Mouse (Mus musculus) midbrain, embryonic 15.5 days (tissue): ENCODE results near the gene Prcd. TPM values are rescaled to one million over a fixed set of nuclear protein-coding genes. Genes with fewer than 3 reads are reported as not detected.
"Not testable (repeated sequence)": the region's sequence is repeated elsewhere in the genome, so short reads cannot be mapped to it uniquely, and the experiment has no call there.

Experiments
- ATAC-seq: fragments of 200-750 bp; cut with Nextera tagmentation; replicated peaks from 2 replicates; pipeline ENCODE4 v1.8.0; 2017; ENCODE audit warnings: moderate TSS enrichment
- H3K27ac ChIP-seq: fragments of 300-500 bp; sonication (generic); 2 replicates; pipeline ENCODE4 v1.5.1; 2015; ENCODE audit warnings: mild to moderate bottlenecking, inconsistent platforms
- H3K27me3 ChIP-seq: fragments of 300-500 bp; sonication (generic); replicated peaks from 2 replicates; pipeline ENCODE4 v1.6.1; 2015; ENCODE audit warnings: inconsistent platforms
- H3K36me3 ChIP-seq: fragments of 300-500 bp; sonication (generic); replicated peaks from 2 replicates; pipeline ENCODE4 v1.6.1; 2015; ENCODE audit warnings: inconsistent platforms
- H3K4me1 ChIP-seq: fragments of 300-500 bp; sonication (generic); 2 replicates; pipeline ENCODE4 v1.6.1; 2015; ENCODE audit warnings: inconsistent platforms
- H3K4me2 ChIP-seq: fragments of 300-500 bp; sonication (generic); 2 replicates; pipeline ENCODE4 v1.6.1; 2015; ENCODE audit warnings: inconsistent platforms, mild to moderate bottlenecking, moderate library complexity
- H3K4me3 ChIP-seq: fragments of 300-500 bp; sonication (generic); 2 replicates; pipeline ENCODE4 v1.5.1; 2015; ENCODE audit warnings: mild to moderate bottlenecking, inconsistent platforms
- H3K9ac ChIP-seq: fragments of 300-500 bp; sonication (generic); 2 replicates; pipeline ENCODE4 v1.6.1; 2015; ENCODE audit warnings: mild to moderate bottlenecking, inconsistent platforms
- H3K9me3 ChIP-seq: fragments of 300-500 bp; sonication (generic); 2 replicates; pipeline ENCODE4 v1.6.1; 2016; ENCODE audit warnings: inconsistent platforms
- WGBS: fragments of 180-500 bp; shearing (Covaris S2); methylation state at CpG from one replicate; pipeline ENCODE4 v1.1.7; 2015; ENCODE audit warnings: mixed read lengths; 5-methylcytosine and 5-hydroxymethylcytosine counted together
- polyA plus RNA-seq: library from polyadenylated mRNA; unstranded; fragments of >200 nt; fragmentation: Nextera tagmentation; extraction: Ambion mirVana; gene quantifications from 2 replicates; pipeline ENCODE4 v1.2.1, GENCODE M21; 2015

The Prcd gene
- polyA plus RNA-seq: 1.5 and 3.0 TPM in 2 replicates

GRCm38 (mm10) chr11:116653234-116653633 lies at the start of gene Prcd:
Gene Prcd (plus strand): TSS chr11:116653534.
- WGBS: 7% methylated on average over 10 of the region's 10 CpGs
- peaks cover 4% of the 10 kb centered on the region; the same call in 1 of the 2 replicates for H3K27me3 ChIP-seq
- H3K4me1 ChIP-seq: peaks cover 33% of the 10 kb centered on the region

GRCm38 (mm10) chr11:116604097-116604496 lies 49.2 kb upstream of the Prcd start:
- Histone ChIP-seq H3K36me3 (no peaks in the 10 kb centered on the region), H3K27ac (no peak overlapping the region), H3K9ac (no peak overlapping the region), H3K4me2 (no peak overlapping the region), H3K4me1 (no peaks in the 10 kb centered on the region), H3K4me3 (no peak overlapping the region), H3K27me3 (no peaks in the 10 kb centered on the region), H3K9me3 (no peaks in the 10 kb centered on the region)
- ATAC-seq: no peak
- WGBS: 90% methylated on average over 12 of the region's 12 CpGs

More at GRCm38 (mm10) chr11:116653234-116653633, at the start of gene Prcd:
- Histone ChIP-seq H3K4me2 (peak within 1 kb of the TSS; percentile 93), H3K9me3 (no peaks in the 10 kb centered on the region), H3K36me3 (no peaks in the 10 kb centered on the region), H3K9ac (peak within 1 kb of the TSS; percentile 73), H3K4me3 (peak within 1 kb of the TSS; percentile 62), H3K27ac (peak within 1 kb of the TSS; percentile 4; the same call in 1 of the 2 replicates)
- no peak for ATAC-seq

GRCm38 (mm10) chr11:116607717-116608116 lies 45.6 kb upstream of the Prcd start:
- H3K4me2 ChIP-seq: no peak overlapping the region

GRCm38 (mm10) chr11:116609965-116610630 lies 43.2 kb upstream of the Prcd start:
- ATAC-seq: no peak
- H3K4me1 ChIP-seq: no peaks in the 10 kb centered on the region

More at GRCm38 (mm10) chr11:116607717-116608116, 45.6 kb upstream of the Prcd start:
- Histone ChIP-seq H3K36me3 (no peaks in the 10 kb centered on the region), H3K9me3 (no peaks in the 10 kb centered on the region), H3K4me1 (no peaks in the 10 kb centered on the region), H3K27ac (no peak overlapping the region), H3K27me3 (no peaks in the 10 kb centered on the region), H3K4me3 (no peak overlapping the region), H3K9ac (no peak overlapping the region)
- no peak for ATAC-seq
- WGBS: 94% methylated on average over 3 of the region's 3 CpGs

GRCm38 (mm10) chr11:116611168-116611567 lies 42.2 kb upstream of the Prcd start:
- not testable (repeated sequence) for H3K27me3 ChIP-seq, H3K36me3 ChIP-seq, ATAC-seq, H3K4me2 ChIP-seq, H3K9me3 ChIP-seq, H3K9ac ChIP-seq, H3K4me1 ChIP-seq, H3K27ac ChIP-seq, H3K4me3 ChIP-seq
- WGBS: 91% methylated on average over 9 of the region's 9 CpGs

More at GRCm38 (mm10) chr11:116609965-116610630, 43.2 kb upstream of the Prcd start:
- no peak overlapping the region for H3K4me2 ChIP-seq
- H3K27ac ChIP-seq: no peak overlapping the region
- 87% methylated on average over 15 of the region's 15 CpGs for WGBS
- H3K36me3 ChIP-seq: no peaks in the 10 kb centered on the region
- no peak overlapping the region for H3K4me3 ChIP-seq
- no peaks in the 10 kb centered on the region for H3K27me3 ChIP-seq
- no peaks in the 10 kb centered on the region for H3K9me3 ChIP-seq
- H3K9ac ChIP-seq: no peak overlapping the region

- Histone ChIP-seq H3K4me2 (no peak overlapping the region), H3K4me1 (no peaks in the 10 kb centered on the region), H3K9ac (no peak overlapping the region), H3K9me3 (no peaks in the 10 kb centered on the region), H3K27me3 (no peaks in the 10 kb centered on the region), H3K27ac (no peak overlapping the region), H3K36me3 (no peaks in the 10 kb centered on the region), H3K4me3 (no peak overlapping the region)
- ATAC-seq: no peak
- WGBS: 93% methylated on average over 9 of the region's 9 CpGs
Measured at GRCm38 (mm10) chr11:116611883-116612282, 41.5 kb upstream of the Prcd start.

- Histone ChIP-seq H3K4me3 (no peak overlapping the region), H3K27ac (no peak overlapping the region), H3K9me3 (no peaks in the 10 kb centered on the region), H3K36me3 (no peaks in the 10 kb centered on the region), H3K4me1 (no peaks in the 10 kb centered on the region), H3K27me3 (no peaks in the 10 kb centered on the region), H3K4me2 (no peak overlapping the region), H3K9ac (no peak overlapping the region)
- ATAC-seq: no peak
- 86% methylated on average over 1 of the region's 1 CpGs for WGBS
Measured at GRCm38 (mm10) chr11:116612554-116612953, 40.8 kb upstream of the Prcd start.

GRCm38 (mm10) chr11:116613234-116613633 lies 40.1 kb upstream of the Prcd start:
- H3K36me3 ChIP-seq: no peaks in the 10 kb centered on the region
- H3K4me1 ChIP-seq: no peaks in the 10 kb centered on the region
- no peak overlapping the region for H3K27ac ChIP-seq
- no peak overlapping the region for H3K4me3 ChIP-seq
- 92% methylated on average over 6 of the region's 6 CpGs for WGBS
- no peaks in the 10 kb centered on the region for H3K27me3 ChIP-seq
- ATAC-seq: no peak
- H3K4me2 ChIP-seq: no peak overlapping the region
- no peak overlapping the region for H3K9ac ChIP-seq
- H3K9me3 ChIP-seq: no peaks in the 10 kb centered on the region

GRCm38 (mm10) chr11:116615735-116616437 lies 37.4 kb upstream of the Prcd start:
- 55% methylated on average over 15 of the region's 15 CpGs for WGBS
- H3K4me1 ChIP-seq: no peaks in the 10 kb centered on the region; the same call in 1 of the 2 replicates
- H3K9me3 ChIP-seq: no peaks in the 10 kb centered on the region
- no peak overlapping the region for H3K4me2 ChIP-seq
- no peaks in the 10 kb centered on the region for H3K27me3 ChIP-seq
- H3K9ac ChIP-seq: no peak overlapping the region
- no peak for ATAC-seq
- no peak overlapping the region for H3K27ac ChIP-seq
- no peak overlapping the region for H3K4me3 ChIP-seq
- H3K36me3 ChIP-seq: no peaks in the 10 kb centered on the region

- no peaks in the 10 kb centered on the region for H3K9me3 ChIP-seq
- no peak overlapping the region for H3K4me2 ChIP-seq
- H3K27ac ChIP-seq: no peak overlapping the region
- H3K27me3 ChIP-seq: no peaks in the 10 kb centered on the region
- H3K4me1 ChIP-seq: no peaks in the 10 kb centered on the region; the same call in 1 of the 2 replicates
- no peaks in the 10 kb centered on the region for H3K36me3 ChIP-seq
- H3K4me3 ChIP-seq: no peak overlapping the region
- no peak overlapping the region for H3K9ac ChIP-seq
- 78% methylated on average over 10 of the region's 10 CpGs for WGBS
- no peak for ATAC-seq
Measured at GRCm38 (mm10) chr11:116616438-116617118, 36.8 kb upstream of the Prcd start.

GRCm38 (mm10) chr11:116617641-116618040 lies 35.7 kb upstream of the Prcd start:
- Histone ChIP-seq H3K4me2 (no peak overlapping the region), H3K27ac (no peak overlapping the region), H3K9ac (no peak overlapping the region), H3K27me3 (peaks cover 5% of the 10 kb centered on the region), H3K4me1 (no peaks in the 10 kb centered on the region; the same call in 1 of the 2 replicates), H3K36me3 (no peaks in the 10 kb centered on the region), H3K9me3 (no peaks in the 10 kb centered on the region), H3K4me3 (no peak overlapping the region)
- no peak for ATAC-seq
- 93% methylated on average over 7 of the region's 7 CpGs for WGBS

- 91% methylated on average over 7 of the region's 7 CpGs for WGBS
- Histone ChIP-seq H3K4me1 (peaks cover 2% of the 10 kb centered on the region), H3K27ac (no peak overlapping the region), H3K27me3 (peaks cover 14% of the 10 kb centered on the region), H3K4me2 (no peak overlapping the region), H3K36me3 (no peaks in the 10 kb centered on the region), H3K4me3 (no peak overlapping the region), H3K9me3 (no peaks in the 10 kb centered on the region), H3K9ac (no peak overlapping the region)
- no peak for ATAC-seq
Measured at GRCm38 (mm10) chr11:116618666-116619065, 34.7 kb upstream of the Prcd start.
